Mouse (Mus musculus) erythroblast, embryonic 14.5 days (primary cell): ENCODE data around the gene Synj2.

Source experiments
- GATA1 ChIP-seq: IDR thresholded peaks from 2 replicates; pipeline ENCODE4 v1.6.1; 2012; ENCODE audit warnings: low read length, inconsistent platforms, mixed read lengths
- TAL1 ChIP-seq: IDR thresholded peaks from 3 replicates; pipeline ENCODE4 v1.6.1; 2012; ENCODE audit warnings: low read length, inconsistent platforms, mixed read lengths

DNA sequence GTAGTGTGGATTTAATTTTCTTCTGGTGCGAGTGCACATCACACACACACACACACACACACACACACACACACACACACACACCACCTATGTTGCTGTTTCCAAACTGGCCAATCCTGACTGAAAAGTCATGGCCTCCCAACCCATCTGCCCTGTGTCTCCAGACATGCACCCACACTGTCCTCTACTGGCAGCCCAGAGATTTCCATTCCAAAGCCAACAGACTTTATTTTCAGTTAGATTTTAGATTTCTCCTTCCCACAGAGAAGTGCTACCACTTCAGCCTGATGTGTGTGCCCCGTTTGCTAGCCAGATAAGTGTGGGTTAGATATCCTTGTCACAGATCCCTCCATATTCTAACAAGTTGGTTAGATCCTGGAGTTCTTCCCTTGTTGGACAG, 78.7 kb downstream of the Synj2 start:
- TF ChIP-seq TAL1 (no peak), GATA1 (no peak)
